Mouse (Mus musculus) testis, adult 2 months (tissue): ENCODE measurements around the gene Tatdn3.

Experiments
- CTCF ChIP-seq: fragments of 200-500 bp; IDR thresholded peaks from 2 replicates; pipeline ENCODE4 v1.5.1; 2012; ENCODE audit warnings: low read depth, mild to moderate bottlenecking, inconsistent platforms, low read length, moderate library complexity; ENCODE audit not compliant: control insufficient read depth, insufficient read depth, insufficient replicate concordance
- POLR2A ChIP-seq: fragments of 200-500 bp; IDR thresholded peaks from 2 replicates; pipeline ENCODE4 v1.6.1; 2012; ENCODE audit warnings: low read depth, mild to moderate bottlenecking, inconsistent platforms, low read length, moderate library complexity; ENCODE audit not compliant: control insufficient read depth

DNA sequence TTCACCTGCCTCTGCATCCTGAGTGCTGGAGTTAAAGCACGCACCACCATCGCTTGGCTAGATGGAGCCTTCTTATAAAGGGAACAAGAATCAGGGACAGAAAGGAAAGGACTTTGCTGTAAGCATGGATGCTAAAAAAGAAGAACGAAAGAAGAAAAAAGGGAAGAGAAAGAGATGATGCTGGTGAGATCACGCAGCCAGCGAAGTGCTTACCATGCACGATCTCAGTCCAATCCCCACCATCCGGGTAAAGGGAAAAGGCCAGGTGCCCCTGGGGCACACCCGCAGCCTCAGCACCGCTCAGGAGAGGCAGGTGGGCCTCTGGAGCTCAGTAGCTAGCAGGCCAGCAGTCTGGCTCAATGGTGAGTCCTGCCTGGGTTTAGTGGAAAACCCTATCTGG is 47.2 kb upstream of the Tatdn3 start:
- no peak for TF ChIP-seq CTCF
- no peak for TF ChIP-seq POLR2A
